Mouse (Mus musculus) midbrain, embryonic 10.5 days (tissue): ENCODE data around the gene Sde2. TPM values are rescaled to one million over a fixed set of nuclear protein-coding genes. Genes with fewer than 3 reads are reported as not detected.
A peak's percentile ranks its signal among the peaks of the same experiment; 100 is the strongest.

Experiments
- DNase-seq: peaks from one replicate; pipeline ENCODE4 v3.0.0-alpha.2; 2017; ENCODE audit warnings: low spot score
- H3K27ac ChIP-seq: fragments of 300-500 bp; sonication (generic); replicated peaks from 2 replicates; pipeline ENCODE4 v1.5.1; 2016; ENCODE audit warnings: mild to moderate bottlenecking
- H3K27me3 ChIP-seq: fragments of 300-500 bp; sonication (generic); 2 replicates; pipeline ENCODE4 v1.6.1; 2016; ENCODE audit warnings: low read depth, mild to moderate bottlenecking; ENCODE audit not compliant: poor library complexity, severe bottlenecking
- H3K36me3 ChIP-seq: fragments of 300-500 bp; sonication (generic); 2 replicates; pipeline ENCODE4 v1.6.1; 2016; ENCODE audit warnings: mild to moderate bottlenecking, moderate library complexity
- H3K4me1 ChIP-seq: fragments of 300-500 bp; sonication (generic); 2 replicates; pipeline ENCODE4 v1.6.1; 2016
- H3K4me3 ChIP-seq: fragments of 300-500 bp; sonication (generic); 2 replicates; pipeline ENCODE4 v1.5.1; 2016; ENCODE audit warnings: mild to moderate bottlenecking, moderate library complexity
- H3K9me3 ChIP-seq: fragments of 300-500 bp; sonication (generic); replicated peaks from 2 replicates; pipeline ENCODE4 v1.6.1; 2016; ENCODE audit warnings: mild to moderate bottlenecking
- WGBS: fragments of 180-500 bp; shearing (Covaris S2); methylation state at CpG from one replicate; pipeline ENCODE4 v1.1.7; 2016; 5-methylcytosine and 5-hydroxymethylcytosine counted together
- polyA plus RNA-seq: library from polyadenylated mRNA; unstranded; fragments of >200 nt; fragmentation: Nextera tagmentation; extraction: Ambion mirVana; gene quantifications from 2 replicates; pipeline ENCODE4 v1.2.1, GENCODE M21; 2016

Sde2 gene
- polyA plus RNA-seq, 1 experiment from 2014 or later = 42.1 TPM

DNA sequence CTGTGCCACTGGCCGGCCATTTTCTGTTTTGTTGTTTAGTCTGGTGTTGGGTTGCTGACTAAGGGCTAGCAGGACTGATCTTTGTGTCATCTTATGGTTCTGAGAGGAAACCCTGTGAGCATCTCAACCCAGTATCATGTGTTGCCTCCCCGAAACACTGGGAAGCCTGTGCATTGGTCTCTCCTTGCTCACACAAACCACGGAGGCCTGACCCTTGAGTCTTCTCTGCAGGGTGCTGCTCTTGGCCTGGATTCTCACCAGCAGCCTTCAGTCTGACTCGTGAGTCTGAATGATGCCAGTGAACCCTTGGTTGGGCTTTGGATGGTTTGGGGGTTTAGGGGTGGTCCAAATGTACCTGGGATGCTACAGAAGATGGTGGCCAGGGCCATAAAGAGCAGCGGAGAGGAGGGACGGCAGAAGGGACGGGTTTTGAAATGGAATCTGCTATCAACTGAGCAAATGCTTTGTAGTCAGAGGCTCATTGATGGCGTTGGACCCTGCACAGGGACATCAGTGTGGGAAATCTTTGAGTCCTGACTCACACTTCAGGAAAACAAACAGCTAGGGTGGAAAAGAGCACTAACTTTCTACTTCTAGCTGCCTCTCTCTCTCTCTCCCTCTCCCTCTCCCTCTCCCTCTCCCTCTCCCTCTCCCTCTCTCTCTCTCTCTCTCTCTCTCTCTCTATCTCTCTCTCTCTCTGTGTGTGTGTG is 11.6 kb upstream of the Sde2 start:
- no peak for DNase-seq
- WGBS = 79% methylated on average over 8 of the region's 8 CpGs
- Histone ChIP-seq H3K9me3 (no peaks in the 10 kb centered on the region), H3K27ac (no peak overlapping the region), H3K4me3 (no peak overlapping the region), H3K4me1 (no peaks in the 10 kb centered on the region), H3K36me3 (no peaks in the 10 kb centered on the region), H3K27me3 (no peaks in the 10 kb centered on the region; the same call in 1 of the 2 replicates)

DNA sequence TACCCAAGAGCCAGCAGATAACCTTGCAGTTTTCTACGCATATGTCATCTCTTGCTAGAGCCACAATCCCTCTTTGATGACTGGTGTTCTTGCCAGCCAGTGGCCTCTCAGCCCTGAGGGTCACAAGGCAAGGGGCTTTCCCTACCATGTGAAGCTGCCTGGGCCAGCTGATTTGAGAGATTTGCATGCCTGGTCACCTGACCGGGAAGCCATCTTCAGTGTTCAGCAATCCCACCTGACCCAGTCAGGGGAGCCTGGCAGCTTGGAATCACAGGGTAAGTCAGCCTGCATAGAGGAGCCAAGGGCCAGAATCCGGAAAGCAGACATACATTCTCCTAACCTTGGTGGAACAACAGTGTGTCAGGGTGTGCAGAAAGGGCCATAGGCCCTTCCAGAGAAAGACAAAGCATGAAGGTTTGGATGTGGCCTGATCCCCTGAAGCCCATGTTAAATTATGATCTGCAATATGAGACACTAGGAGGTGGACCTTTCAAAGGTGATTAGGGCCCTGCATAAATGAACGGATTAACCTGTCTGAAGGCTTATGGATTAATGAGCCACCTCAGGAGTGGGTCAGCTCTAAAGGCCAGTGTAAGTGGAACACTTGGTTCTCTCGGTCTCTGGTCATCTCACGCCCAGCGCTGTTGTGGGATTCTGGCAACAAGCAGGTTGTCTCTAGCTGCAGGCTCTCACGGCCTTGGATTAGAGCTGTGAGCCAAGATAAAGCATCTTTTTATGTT is 9.2 kb upstream of the Sde2 start:
- Histone ChIP-seq H3K36me3 (no peaks in the 10 kb centered on the region), H3K9me3 (no peaks in the 10 kb centered on the region), H3K27ac (no peak overlapping the region), H3K27me3 (no peaks in the 10 kb centered on the region; the same call in 1 of the 2 replicates), H3K4me1 (no peaks in the 10 kb centered on the region), H3K4me3 (no peak overlapping the region)
- DNase-seq = no peak
- WGBS = 87% methylated on average over 8 of the region's 8 CpGs

DNA sequence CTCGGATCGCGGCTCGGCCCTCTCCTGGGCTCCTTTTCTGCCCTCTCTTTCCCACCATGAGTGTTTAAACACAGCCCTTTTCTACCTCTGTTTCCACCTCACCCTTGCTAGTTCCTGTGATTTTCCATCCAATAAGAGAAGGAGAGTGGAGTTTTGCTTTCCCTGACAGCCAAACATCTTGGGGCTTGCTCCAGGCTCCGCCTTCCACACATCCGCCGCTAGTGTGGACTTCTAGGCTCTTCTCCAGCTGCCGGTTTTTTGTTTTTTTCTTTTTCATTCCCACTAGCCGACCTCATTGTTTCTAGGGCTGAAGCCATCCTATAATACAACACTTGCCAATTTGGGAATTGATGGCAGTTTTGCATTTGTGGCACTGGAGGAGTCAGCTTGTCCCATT is 2.8 kb upstream of the Sde2 start:
- no peaks in the 10 kb centered on the region for H3K27me3 ChIP-seq
- H3K4me3 ChIP-seq = peak overlapping the region; percentile 45
- H3K27ac ChIP-seq = peak overlapping the region; percentile 88
- no peaks in the 10 kb centered on the region for H3K9me3 ChIP-seq
- peaks cover 5% of the 10 kb centered on the region; the same call in 1 of the 2 replicates for H3K36me3 ChIP-seq
- WGBS = 3% methylated on average over 9 of the region's 9 CpGs
- H3K4me1 ChIP-seq = peaks cover 49% of the 10 kb centered on the region
- DNase-seq = peak; percentile 59

DNA sequence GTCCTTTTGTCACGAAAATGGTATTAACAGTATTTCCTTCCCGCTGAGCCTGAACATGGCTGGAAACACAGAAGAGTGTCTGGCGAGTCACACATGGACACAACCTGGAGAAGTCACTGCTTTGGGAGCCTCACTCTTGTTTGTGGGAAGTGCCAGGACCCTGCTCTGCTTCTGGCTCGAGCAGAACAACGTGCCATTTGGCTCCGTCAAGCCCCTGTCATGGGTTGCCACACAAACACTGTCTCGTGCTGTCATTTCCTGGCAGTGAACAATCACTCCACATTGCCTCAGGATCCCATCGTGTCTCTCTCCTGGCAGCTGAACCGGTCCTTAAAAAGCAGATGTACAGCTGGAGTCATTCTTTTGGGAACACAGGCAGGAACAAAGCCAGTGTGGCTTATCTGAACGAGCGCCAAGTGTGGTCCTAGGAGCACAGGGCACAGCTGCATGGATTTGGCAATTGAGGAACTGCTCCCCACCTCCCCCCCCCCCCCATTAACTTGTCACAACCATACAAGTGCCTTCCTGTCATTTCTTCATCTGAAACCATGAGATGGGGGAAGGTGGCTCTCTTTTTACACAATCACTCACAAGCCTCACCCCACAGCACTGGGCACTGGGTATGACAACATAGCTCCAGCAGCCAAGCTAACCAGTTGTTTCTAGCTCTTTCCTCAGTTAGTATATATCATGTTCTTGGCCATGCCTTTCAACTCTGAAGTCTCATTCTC is 2.3 kb upstream of the Sde2 start:
- H3K36me3 ChIP-seq = peaks cover 5% of the 10 kb centered on the region; the same call in 1 of the 2 replicates
- peak overlapping the region; percentile 88 for H3K27ac ChIP-seq
- peaks cover 49% of the 10 kb centered on the region for H3K4me1 ChIP-seq
- WGBS = 35% methylated on average over 11 of the region's 11 CpGs
- peak overlapping the region; percentile 45 for H3K4me3 ChIP-seq
- H3K27me3 ChIP-seq = no peaks in the 10 kb centered on the region
- peak; percentile 50 for DNase-seq
- H3K9me3 ChIP-seq = no peaks in the 10 kb centered on the region

DNA sequence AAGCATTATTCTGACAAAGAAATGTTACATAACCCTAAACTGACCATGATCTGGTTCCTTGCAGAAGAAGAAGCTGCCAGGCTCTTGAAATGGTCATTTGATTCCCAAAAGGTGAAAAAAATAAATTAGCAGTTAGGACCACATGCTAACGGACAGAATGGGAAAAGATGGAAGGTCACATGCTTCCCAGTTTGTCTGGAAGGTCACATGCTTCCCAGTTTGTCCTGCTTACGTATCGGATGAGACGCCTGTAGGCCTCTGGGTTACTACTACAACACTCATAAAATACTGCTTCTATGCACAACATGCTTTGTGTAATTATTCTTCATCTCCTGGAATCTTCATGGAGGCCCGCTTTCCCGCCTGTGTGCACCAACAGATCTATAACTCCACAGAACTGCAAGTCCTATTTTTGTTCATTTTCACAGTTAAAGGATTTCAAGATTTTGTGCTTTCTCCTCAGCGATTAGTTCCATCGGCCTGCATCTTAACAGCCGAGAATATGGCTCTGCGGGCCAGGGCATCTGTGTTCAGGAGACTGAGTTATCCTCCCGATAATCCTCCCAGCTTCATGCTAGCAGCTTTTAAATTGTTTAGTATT is 1.1 kb upstream of the Sde2 start:
- peak; percentile 47 for DNase-seq
- WGBS = 50% methylated on average over 11 of the region's 11 CpGs
- Histone ChIP-seq H3K27ac (peak overlapping the region; percentile 96), H3K4me3 (peak overlapping the region; percentile 80), H3K9me3 (no peaks in the 10 kb centered on the region), H3K4me1 (peaks cover 49% of the 10 kb centered on the region), H3K27me3 (no peaks in the 10 kb centered on the region), H3K36me3 (peaks cover 7% of the 10 kb centered on the region; the same call in 1 of the 2 replicates)

DNA sequence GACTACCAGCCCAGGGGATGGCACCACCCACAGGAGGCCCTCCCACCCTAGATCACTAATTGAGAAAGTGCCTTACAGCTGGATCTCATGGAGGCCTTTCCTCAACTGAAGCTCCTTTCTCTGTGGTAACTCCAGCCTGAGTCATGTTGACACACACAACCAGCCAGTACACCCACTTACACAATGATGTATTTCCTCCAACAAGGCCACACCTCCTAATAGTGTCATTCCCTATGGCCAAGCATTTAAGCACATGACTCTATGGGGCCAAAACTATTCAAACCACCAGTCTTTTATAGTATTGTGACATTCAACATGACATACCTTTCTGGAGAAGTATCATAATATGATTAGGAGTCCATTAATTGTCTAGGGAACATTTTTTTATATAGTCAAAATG is 7.8 kb downstream of the Sde2 start:
- no peaks in the 10 kb centered on the region for H3K4me1 ChIP-seq
- peaks cover 90% of the 10 kb centered on the region for H3K36me3 ChIP-seq
- no peak overlapping the region for H3K4me3 ChIP-seq
- no peak overlapping the region for H3K27ac ChIP-seq
- no peak for DNase-seq
- no peaks in the 10 kb centered on the region for H3K9me3 ChIP-seq
- no peaks in the 10 kb centered on the region for H3K27me3 ChIP-seq

DNA sequence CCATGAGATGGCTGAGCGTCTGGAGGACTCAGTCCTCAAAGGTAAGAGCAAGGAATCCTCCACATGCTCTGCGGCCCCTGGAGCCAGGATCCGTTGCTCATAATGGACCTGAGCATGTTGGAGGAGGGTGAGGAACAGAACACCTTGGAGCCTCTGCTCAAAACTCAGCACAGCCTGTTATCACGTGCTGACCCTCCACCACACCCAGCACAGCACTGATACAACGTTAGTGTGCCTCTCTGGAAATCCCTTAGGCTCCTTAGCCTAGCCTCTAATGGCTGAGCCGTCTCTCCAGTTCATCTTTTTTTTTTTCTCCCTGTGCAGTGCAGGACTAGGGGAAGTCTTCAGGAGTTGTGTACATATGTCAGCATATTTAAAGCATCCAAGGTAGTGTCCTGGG is 9.1 kb downstream of the Sde2 start:
- peaks cover 99% of the 10 kb centered on the region for H3K36me3 ChIP-seq

DNA sequence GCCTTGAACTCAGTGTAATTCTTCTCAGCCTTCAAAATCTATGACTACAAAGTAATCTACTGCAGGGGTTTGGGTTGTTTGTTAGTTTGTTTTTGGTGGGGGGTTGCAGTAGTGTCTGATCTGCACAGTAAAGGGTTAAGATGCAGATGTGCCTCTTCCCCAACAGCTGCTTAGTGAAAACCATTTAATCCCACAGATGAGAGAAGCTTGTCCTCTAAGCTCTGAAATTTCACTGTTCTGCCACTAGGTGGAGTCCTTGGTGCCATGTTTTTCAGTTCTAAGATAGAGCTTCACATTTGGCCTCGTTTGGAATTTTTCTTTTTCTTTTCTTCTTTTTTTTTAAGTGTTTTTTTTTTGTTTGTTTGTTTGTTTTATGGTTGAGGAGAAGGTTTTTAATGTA is 12.7 kb downstream of the Sde2 start:
- 47% methylated on average over 1 of the region's 1 CpGs for WGBS
- peaks cover 99% of the 10 kb centered on the region for H3K36me3 ChIP-seq
- no peak overlapping the region for H3K27ac ChIP-seq
- H3K4me3 ChIP-seq = no peak overlapping the region
- H3K4me1 ChIP-seq = no peaks in the 10 kb centered on the region
- H3K9me3 ChIP-seq = no peaks in the 10 kb centered on the region
- DNase-seq = no peak
- no peaks in the 10 kb centered on the region for H3K27me3 ChIP-seq

More for the DNA sequence above, 9.1 kb downstream of the Sde2 start:
- Histone ChIP-seq H3K27ac (no peak overlapping the region), H3K4me3 (no peak overlapping the region), H3K27me3 (no peaks in the 10 kb centered on the region), H3K4me1 (no peaks in the 10 kb centered on the region), H3K9me3 (no peaks in the 10 kb centered on the region)
- WGBS = 85% methylated on average over 6 of the region's 6 CpGs
- DNase-seq = no peak

DNA sequence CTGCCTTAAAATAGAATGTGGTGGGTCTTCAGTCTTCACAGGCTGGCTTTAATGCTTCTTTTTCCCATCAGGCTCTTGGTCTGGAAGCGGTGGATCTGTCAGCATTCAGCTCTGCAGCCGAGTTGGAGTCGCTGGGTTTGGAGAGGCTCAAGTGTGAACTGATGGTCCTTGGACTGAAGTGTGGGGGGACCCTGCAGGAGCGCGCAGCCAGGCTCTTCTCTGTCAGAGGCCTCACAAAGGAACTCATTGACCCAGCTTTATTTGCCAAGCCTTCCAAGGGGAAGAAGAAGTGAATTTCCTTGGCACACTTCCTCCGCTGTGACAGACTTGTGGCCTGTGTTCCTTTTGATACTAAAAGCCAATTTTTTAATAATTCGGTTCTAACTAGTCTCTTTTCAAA is 15.1 kb downstream of the Sde2 start:
- no peaks in the 10 kb centered on the region for H3K4me1 ChIP-seq
- no peaks in the 10 kb centered on the region for H3K27me3 ChIP-seq
- H3K4me3 ChIP-seq = no peak overlapping the region
- H3K27ac ChIP-seq = no peak overlapping the region
- no peak for DNase-seq
- WGBS = 94% methylated on average over 7 of the region's 7 CpGs
- no peaks in the 10 kb centered on the region for H3K9me3 ChIP-seq
- peaks cover 76% of the 10 kb centered on the region for H3K36me3 ChIP-seq

DNA sequence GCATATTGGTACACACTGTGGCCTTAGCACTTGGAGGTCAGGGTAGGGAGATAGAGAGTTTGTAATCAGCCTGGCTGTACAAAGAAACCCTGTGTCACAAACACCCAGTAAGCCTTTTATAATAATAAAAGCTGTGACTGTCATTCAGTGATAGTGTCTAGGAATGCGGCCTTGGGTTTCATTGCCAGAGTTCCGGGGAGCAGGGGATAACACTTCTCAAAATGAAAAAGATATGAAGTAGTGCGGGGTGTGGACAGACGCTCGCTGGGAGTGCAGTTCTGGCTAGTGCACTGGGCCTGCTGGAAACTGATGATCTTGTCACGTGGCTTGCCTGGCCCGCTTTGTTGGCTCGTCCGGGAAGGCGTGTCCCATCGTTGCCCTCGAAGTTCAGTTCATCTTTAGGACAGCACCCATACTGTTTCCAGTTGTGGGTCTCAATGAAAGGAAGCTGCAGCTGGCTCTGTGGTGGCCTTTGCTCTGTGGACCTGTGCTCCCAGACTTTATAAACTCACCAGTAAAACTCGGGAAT is 19.3 kb downstream of the Sde2 start:
- 81% methylated on average over 13 of the region's 13 CpGs for WGBS
- Histone ChIP-seq H3K36me3 (peaks cover 35% of the 10 kb centered on the region), H3K4me1 (no peaks in the 10 kb centered on the region), H3K9me3 (no peaks in the 10 kb centered on the region), H3K4me3 (no peak overlapping the region), H3K27ac (no peak overlapping the region), H3K27me3 (no peaks in the 10 kb centered on the region)
- no peak for DNase-seq

DNA sequence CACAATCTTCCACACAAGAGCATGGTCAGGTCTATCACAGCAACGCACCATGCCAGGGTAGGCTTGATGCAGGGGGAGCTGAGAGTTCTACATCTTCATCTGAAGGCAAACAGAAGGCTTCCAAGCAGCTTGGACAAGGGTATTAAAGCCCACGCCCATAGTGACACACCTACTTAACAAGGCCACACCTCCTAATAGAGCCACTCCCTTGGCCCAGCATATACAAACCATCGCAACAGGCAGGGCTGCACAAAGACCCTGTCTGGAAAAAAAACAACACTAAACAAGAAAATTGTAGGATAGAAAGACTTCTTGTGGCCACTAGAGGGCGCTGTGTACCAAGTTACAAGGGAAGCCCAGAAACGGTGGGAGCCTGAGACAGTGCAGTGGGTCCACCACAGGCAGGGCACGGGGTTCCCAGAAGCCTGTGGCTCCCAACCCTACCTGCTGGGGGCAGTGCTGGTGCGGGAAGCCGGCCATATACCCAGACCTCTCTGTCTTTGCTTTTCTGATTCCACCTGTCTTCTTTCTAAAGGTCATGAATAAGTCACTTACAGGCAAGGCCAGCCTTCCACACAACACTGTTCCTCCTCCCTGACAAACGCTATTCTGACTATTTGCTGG is 23.0 kb downstream of the Sde2 start:
- no peaks in the 10 kb centered on the region for H3K4me1 ChIP-seq
- no peaks in the 10 kb centered on the region for H3K9me3 ChIP-seq
- H3K27ac ChIP-seq = no peak overlapping the region
- no peak overlapping the region for H3K4me3 ChIP-seq
- DNase-seq = peak; percentile 65
- H3K36me3 ChIP-seq = no peaks in the 10 kb centered on the region
- H3K27me3 ChIP-seq = no peaks in the 10 kb centered on the region
- 18% methylated on average over 9 of the region's 9 CpGs for WGBS

DNA sequence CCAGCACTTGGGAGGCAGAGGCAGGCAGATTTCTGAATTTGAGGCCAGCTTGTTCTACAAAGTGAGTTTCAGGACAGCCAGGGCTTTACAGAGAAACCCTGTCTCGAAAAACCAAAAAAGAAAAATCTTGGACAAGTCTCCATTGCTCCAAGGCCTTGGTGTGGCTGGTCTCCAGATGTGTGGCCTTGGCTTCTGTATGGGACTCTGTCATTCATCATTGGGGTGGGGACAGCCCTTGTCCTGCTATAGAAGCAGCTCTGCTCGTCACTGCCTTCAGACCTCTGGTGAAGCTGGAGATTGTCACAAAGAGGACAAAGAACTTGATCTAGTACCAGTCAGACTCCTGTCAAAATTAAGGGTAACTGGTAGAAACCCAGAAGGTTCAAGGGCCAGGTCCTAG is 23.7 kb downstream of the Sde2 start:
- WGBS = 86% methylated on average over 2 of the region's 2 CpGs
- H3K27ac ChIP-seq = no peak overlapping the region

More for the DNA sequence above, 23.7 kb downstream of the Sde2 start:
- H3K9me3 ChIP-seq = no peaks in the 10 kb centered on the region
- H3K36me3 ChIP-seq = no peaks in the 10 kb centered on the region
- H3K4me3 ChIP-seq = no peak overlapping the region
- H3K27me3 ChIP-seq = no peaks in the 10 kb centered on the region
- no peak for DNase-seq
- H3K4me1 ChIP-seq = no peaks in the 10 kb centered on the region
